Mouse (Mus musculus): ENCODE measurements around the gene Hmg20b. TPM values are rescaled to one million over a fixed set of nuclear protein-coding genes. Genes with fewer than 3 reads are reported as not detected.
A peak's percentile ranks its signal among the peaks of the same experiment; 100 is the strongest.

Gene Hmg20b
- polyA plus RNA-seq, 1 experiment, result 66.4 TPM

DNA sequence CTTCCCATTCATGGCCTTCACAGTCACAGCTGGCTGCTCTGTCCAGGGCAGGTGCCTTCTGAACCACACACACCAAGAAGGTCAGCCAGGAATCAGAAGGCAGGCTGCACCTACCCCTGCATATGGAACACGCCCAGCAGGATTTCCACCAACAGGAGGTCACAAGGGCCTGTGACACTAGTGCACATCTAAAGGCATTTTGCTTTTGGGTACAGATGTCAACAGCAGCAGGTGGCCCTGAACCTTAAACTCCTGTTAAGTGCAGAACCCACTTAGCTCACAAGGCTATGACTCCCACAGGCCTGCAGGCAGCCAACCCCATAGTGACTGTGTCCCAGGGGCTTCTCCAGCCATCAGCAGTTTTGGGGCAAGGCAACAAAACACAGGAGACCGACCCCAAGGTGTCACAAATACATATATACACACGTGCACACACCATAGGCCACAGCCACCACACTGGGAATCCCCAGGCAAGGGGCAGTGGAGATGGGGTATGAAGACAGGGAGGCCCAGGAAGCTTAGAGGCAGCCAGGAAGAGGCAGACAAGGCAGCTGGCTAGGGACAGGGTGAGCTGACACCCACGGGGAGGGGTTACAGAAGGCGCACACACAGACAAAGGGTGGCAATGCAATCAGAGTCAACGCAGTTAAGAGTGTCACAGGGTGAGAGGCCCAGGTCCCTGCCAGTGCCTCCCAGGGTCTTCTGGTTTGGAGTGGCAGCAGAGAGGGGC lies 16.4 kb upstream of the Hmg20b start:
- 69% methylated on average over 6 of the region's 6 CpGs for WGBS
- Histone ChIP-seq H3K27ac (ENCODE audit: insufficient read depth, low read depth, low read length) (no peak overlapping the region), H3K36me3 (ENCODE audit: control insufficient read depth, insufficient read depth, low read length) (no peaks in the 10 kb centered on the region), H3K27me3 (replicated peaks; ENCODE audit: control insufficient read depth, insufficient read depth, low read length) (no peaks in the 10 kb centered on the region), H3K4me1 (ENCODE audit: control insufficient read depth, insufficient read depth, low read length) (no peaks in the 10 kb centered on the region), H3K4me3 (ENCODE audit: insufficient read depth, low read depth, low read length) (no peak overlapping the region)
- TF ChIP-seq POLR2A (IDR thresholded peaks at IDR 0.05; ENCODE audit: low read depth, low read length), result peak; percentile 4
- TF ChIP-seq CTCF (conservative IDR thresholded peaks at IDR 0.05; ENCODE audit: insufficient read depth, insufficient read length, low read depth, low read length), result no peak
- no peak for DNase-seq

DNA sequence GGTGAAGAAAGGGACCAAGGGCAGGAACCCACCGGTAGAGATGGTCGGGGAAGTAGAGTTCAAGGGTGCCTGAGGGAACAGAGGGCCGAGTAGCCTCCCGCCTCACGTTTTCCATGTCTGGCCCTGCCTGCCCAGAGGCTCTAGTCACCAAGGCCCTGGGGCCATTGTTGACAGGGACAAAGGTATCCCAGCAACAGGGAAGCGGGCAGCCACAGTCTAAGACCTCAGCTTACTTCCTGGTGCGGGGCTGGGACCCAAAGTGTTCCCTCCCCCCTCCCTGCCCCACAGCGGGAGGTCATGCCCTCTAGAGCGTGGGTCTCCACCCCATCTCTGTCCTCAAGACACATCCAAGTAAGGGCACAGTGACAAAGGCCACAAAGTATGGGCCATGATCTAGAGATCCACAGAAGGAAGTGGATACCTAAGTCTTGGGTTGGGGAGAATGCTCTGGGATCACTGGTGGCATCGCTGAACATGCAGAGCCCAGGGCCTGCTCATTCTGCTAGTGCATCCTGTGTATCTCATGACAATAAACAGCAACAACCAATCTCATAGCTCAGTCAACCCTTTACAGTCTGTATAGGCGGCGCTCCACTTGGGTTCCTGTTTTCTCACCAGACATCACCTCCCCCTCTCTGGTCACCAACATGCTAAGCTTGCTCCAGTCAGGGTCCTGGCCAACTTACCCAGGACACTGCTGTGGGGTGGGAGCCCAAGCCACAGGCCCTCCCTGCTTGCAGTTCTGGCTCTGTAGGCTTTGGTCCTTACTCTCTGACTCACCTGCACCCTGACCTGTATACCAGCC lies 15.6 kb upstream of the Hmg20b start, which contains the start of gene 4930404N11Rik:
Gene 4930404N11Rik (minus strand): TSS at position 145 of the 805 bp plus-strand sequence.
- DNase-seq, result no peak
- no peak for TF ChIP-seq CTCF (conservative IDR thresholded peaks at IDR 0.05; ENCODE audit: insufficient read depth, insufficient read length, low read depth, low read length)
- Histone ChIP-seq H3K4me3 (ENCODE audit: insufficient read depth, low read depth, low read length) (no peak within 1 kb of the TSS), H3K27me3 (replicated peaks; ENCODE audit: control insufficient read depth, insufficient read depth, low read length) (no peaks in the 10 kb centered on the region), H3K4me1 (ENCODE audit: control insufficient read depth, insufficient read depth, low read length) (no peaks in the 10 kb centered on the region), H3K36me3 (ENCODE audit: control insufficient read depth, insufficient read depth, low read length) (no peaks in the 10 kb centered on the region), H3K27ac (ENCODE audit: insufficient read depth, low read depth, low read length) (no peak within 1 kb of the TSS)
- 43% methylated on average over 12 of the region's 12 CpGs for WGBS

DNA sequence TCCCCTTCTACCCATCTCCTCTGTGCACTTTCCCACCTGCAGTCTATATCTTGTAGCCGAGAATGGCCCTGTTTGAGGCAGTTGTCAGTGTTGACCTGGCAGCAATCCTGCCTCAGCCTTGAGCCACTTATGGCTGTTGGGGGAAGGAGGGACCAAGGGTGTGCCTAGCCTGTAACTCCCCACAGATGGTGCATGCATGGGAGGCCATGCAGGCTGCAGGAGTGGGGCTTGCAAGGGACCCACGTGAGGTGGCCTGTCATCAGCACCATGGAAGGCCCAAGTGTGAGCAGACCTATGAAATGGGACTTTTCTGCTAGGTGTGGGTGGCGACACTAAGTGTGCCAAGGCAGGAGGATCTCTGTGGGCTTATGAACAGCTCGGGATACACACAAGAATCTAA lies 14.8 kb upstream of the Hmg20b start:
- no peaks in the 10 kb centered on the region for H3K36me3 ChIP-seq (ENCODE audit: control insufficient read depth, insufficient read depth, low read length)
- H3K4me3 ChIP-seq (ENCODE audit: insufficient read depth, low read depth, low read length), result no peak overlapping the region
- no peak for TF ChIP-seq POLR2A (IDR thresholded peaks at IDR 0.05; ENCODE audit: low read depth, low read length)
- no peak for TF ChIP-seq CTCF (conservative IDR thresholded peaks at IDR 0.05; ENCODE audit: insufficient read depth, insufficient read length, low read depth, low read length)
- no peaks in the 10 kb centered on the region for H3K27me3 ChIP-seq (replicated peaks; ENCODE audit: control insufficient read depth, insufficient read depth, low read length)
- H3K4me1 ChIP-seq (ENCODE audit: control insufficient read depth, insufficient read depth, low read length), result peaks cover 1% of the 10 kb centered on the region; the same call in 1 of the 2 replicates
- no peak overlapping the region for H3K27ac ChIP-seq (ENCODE audit: insufficient read depth, low read depth, low read length)
- DNase-seq, result no peak
- WGBS, result 60% methylated on average over 4 of the region's 4 CpGs

- Histone ChIP-seq H3K27ac (ENCODE audit: insufficient read depth, low read depth, low read length) (no peak overlapping the region), H3K36me3 (ENCODE audit: control insufficient read depth, insufficient read depth, low read length) (no peaks in the 10 kb centered on the region), H3K27me3 (replicated peaks; ENCODE audit: control insufficient read depth, insufficient read depth, low read length) (no peaks in the 10 kb centered on the region), H3K4me1 (ENCODE audit: control insufficient read depth, insufficient read depth, low read length) (peaks cover 5% of the 10 kb centered on the region; the same call in 1 of the 2 replicates), H3K4me3 (ENCODE audit: insufficient read depth, low read depth, low read length) (no peak overlapping the region)
- no peak for DNase-seq
- WGBS, result 27% methylated on average over 28 of the region's 28 CpGs
- no peak for TF ChIP-seq CTCF (conservative IDR thresholded peaks at IDR 0.05; ENCODE audit: insufficient read depth, insufficient read length, low read depth, low read length)
- TF ChIP-seq POLR2A (IDR thresholded peaks at IDR 0.05; ENCODE audit: low read depth, low read length), result no peak
These were observed 14.4 kb upstream of the Hmg20b start for GRCm38 (mm10) chr10:81364666-81365065.

DNA sequence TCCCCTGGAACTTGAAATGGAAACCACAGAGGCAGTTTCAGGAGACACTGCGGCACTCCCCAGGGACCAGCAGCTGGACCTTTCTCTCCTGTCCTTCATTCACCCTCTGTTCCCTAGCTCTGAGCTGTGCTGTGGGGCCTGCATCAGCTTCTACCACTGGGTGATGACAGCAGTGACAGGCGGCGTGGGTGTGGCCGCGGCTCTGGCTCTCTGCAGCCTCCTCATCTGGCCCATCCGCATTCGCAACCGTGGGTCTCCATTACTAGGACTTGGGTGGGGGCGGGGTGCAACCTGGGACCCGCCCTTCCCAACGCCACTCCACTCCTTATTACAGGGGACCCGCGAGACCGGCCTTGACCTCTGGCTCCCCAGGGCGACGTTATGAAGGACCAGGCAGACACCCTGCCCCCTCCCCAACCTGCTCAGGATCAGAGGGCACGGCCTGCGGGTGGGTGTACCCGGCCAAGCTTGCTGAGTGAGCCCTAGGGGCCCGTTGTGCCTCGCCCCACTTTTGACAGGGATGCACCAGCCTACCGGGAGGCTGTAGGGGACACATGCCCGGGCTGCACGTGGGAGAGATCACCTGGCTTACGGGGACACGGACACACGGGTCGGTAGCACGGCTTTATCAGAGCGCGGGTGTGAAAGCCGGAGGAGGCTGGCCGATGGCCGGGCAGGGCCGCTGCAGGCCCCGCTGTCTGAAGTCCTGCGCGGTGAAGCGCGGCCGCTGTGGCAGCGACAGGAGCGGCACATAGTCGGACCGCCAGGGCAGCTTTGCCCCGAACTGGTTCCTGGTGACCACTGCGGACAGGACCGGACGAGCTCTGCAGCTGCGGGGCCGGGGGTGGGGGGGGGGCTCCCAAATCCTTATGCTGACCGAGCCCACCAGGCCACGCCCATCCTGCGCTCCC lies 13.4 kb upstream of the Hmg20b start:
- DNase-seq, result peak; percentile 67
- TF ChIP-seq POLR2A (IDR thresholded peaks at IDR 0.05; ENCODE audit: low read depth, low read length), result no peak
- no peak for TF ChIP-seq CTCF (conservative IDR thresholded peaks at IDR 0.05; ENCODE audit: insufficient read depth, insufficient read length, low read depth, low read length)
- Histone ChIP-seq H3K36me3 (ENCODE audit: control insufficient read depth, insufficient read depth, low read length) (no peaks in the 10 kb centered on the region), H3K27me3 (replicated peaks; ENCODE audit: control insufficient read depth, insufficient read depth, low read length) (no peaks in the 10 kb centered on the region), H3K4me1 (ENCODE audit: control insufficient read depth, insufficient read depth, low read length) (peaks cover 7% of the 10 kb centered on the region), H3K4me3 (ENCODE audit: insufficient read depth, low read depth, low read length) (peak overlapping the region; percentile 14; the same call in 1 of the 2 replicates), H3K27ac (ENCODE audit: insufficient read depth, low read depth, low read length) (no peak overlapping the region)
- WGBS, result 26% methylated on average over 54 of the region's 54 CpGs

DNA sequence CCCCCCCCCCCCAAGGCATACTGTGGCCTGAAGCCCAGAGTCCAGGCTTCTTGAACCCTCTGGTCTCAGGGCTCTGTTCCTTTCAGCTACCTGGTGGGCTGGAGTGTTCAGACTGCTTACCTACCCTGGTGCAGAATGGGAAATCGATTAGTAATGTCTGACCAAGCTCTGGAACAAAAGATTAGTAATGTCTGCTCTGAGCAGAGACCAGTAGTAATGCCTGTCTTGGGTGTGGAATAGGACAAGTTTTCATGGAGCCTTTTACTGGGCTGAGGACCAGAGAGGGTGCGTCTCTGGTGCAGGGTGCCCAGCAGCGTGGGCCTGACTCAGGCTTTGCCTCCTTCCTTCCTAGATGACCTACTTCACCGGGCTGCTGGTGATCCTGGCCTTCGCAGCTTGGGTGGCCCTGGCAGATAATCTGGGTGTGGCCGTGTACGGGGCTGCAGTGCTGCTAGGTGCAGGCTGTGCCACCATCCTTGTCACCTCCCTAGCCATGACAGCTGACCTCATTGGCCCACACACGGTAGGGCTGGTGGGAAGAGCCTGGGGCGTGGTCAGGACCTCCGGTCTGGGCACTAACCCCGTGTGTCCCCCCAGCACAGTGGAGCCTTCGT lies 12.2 kb upstream of the Hmg20b start:
- Histone ChIP-seq H3K4me1 (ENCODE audit: control insufficient read depth, insufficient read depth, low read length) (peaks cover 12% of the 10 kb centered on the region), H3K27me3 (replicated peaks; ENCODE audit: control insufficient read depth, insufficient read depth, low read length) (no peaks in the 10 kb centered on the region), H3K4me3 (ENCODE audit: insufficient read depth, low read depth, low read length) (no peak overlapping the region), H3K36me3 (ENCODE audit: control insufficient read depth, insufficient read depth, low read length) (no peaks in the 10 kb centered on the region), H3K27ac (ENCODE audit: insufficient read depth, low read depth, low read length) (no peak overlapping the region)
- TF ChIP-seq CTCF (conservative IDR thresholded peaks at IDR 0.05; ENCODE audit: insufficient read depth, insufficient read length, low read depth, low read length), result no peak
- no peak for TF ChIP-seq POLR2A (IDR thresholded peaks at IDR 0.05; ENCODE audit: low read depth, low read length)
- 84% methylated on average over 12 of the region's 12 CpGs for WGBS
- DNase-seq, result no peak

All from kidney, adult 2 months (tissue).